Mouse (Mus musculus) C2C12 (cell line): ENCODE data around the gene Ankrd17.
"Not testable (repeated sequence)": the region's sequence is repeated elsewhere in the genome, so short reads cannot be mapped to it uniquely, and the experiment has no call there.

Experiments
- CTCF ChIP-seq: IDR thresholded peaks from one replicate; pipeline ENCODE4 v1.5.1; 2011; ENCODE audit not compliant: control insufficient read depth, insufficient read depth, insufficient read length
- MYOD1 ChIP-seq: IDR thresholded peaks from one replicate; pipeline ENCODE4 v1.6.1; 2011; ENCODE audit warnings: low read depth; ENCODE audit not compliant: control insufficient read depth, insufficient read length
- MYOG ChIP-seq: IDR thresholded peaks from one replicate; pipeline ENCODE4 v1.6.1; 2011; ENCODE audit not compliant: control insufficient read depth, insufficient read length; ENCODE audit errors: extremely low read depth
- USF1 ChIP-seq: IDR thresholded peaks from one replicate; pipeline ENCODE4 v1.6.1; 2011; ENCODE audit warnings: low read depth, mild to moderate bottlenecking, control low read depth, moderate library complexity

DNA sequence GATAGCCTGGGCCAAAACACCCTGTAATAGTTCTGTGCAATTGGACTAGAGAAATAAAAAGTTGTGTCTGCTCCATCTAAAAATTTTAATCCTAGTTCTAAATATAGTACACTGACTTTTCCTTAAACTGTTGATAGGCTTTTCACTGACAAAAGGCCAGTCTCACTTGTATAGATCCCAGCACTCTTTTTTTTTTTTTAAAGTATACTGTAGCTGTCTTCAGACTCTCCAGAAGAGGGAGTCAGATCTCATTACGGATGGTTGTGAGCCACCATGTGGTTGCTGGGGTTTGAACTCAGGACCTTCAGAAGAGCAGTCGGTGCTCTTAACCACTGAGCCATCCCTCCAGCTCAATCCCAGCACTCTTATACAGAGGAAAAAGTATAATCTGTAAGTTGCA, 104.1 kb downstream of the Ankrd17 start:
- not testable (repeated sequence) for TF ChIP-seq MYOG, CTCF, USF1, MYOD1
